8 mouse cellular contexts compared by ENCODE assay signal in genomic region chr17:5886181-5886810, GRCm38 (mm10). TPM values are rescaled to one million over a fixed set of nuclear protein-coding genes. Genes with fewer than 3 reads are reported as not detected.
DNase-seq lines count a peak whose midpoint lies in the region; ATAC-seq and TF ChIP-seq lines count a peak whose summit lies in the region.

No protein-coding gene starts in this region.

- DNase-seq in kidney, adult 2 months = no peak
- DNase-seq in adrenal gland, postnatal 14 days = no peak
- DNase-seq in urinary bladder, postnatal 4 days (ENCODE audit: low spot score in 2 of 2) = no peak
- no peak for DNase-seq in layer of hippocampus, adult 18-20 months (ENCODE audit: low spot score in 2 of 2)

- H3K36me3 ChIP-seq in kidney, embryonic 16.5 days (ENCODE audit: insufficient read depth, low read length) = peaks cover 11% of the 10 kb centered on the region; the same call in 1 of the 2 replicates
- H3K36me3 ChIP-seq in kidney, adult 2 months (ENCODE audit: control insufficient read depth, insufficient read depth, low read length) = no peaks in the 10 kb centered on the region; the same call in 1 of the 2 replicates
- peaks cover 14% of the 10 kb centered on the region for H3K36me3 ChIP-seq in embryonic facial prominence, embryonic 13.5 days
- H3K36me3 ChIP-seq in liver, embryonic 12.5 days = peaks cover 13% of the 10 kb centered on the region

- peaks cover 26% of the 10 kb centered on the region for H3K4me1 ChIP-seq in kidney, embryonic 16.5 days (ENCODE audit: insufficient read depth, low read length)
- H3K4me1 ChIP-seq in kidney, adult 2 months (ENCODE audit: control insufficient read depth, insufficient read depth, low read length) = peaks cover 19% of the 10 kb centered on the region; the same call in 1 of the 2 replicates
- peaks cover 14% of the 10 kb centered on the region for H3K4me1 ChIP-seq in bone marrow, adult 2 months (ENCODE audit: control insufficient read depth, insufficient read depth, low read length)
- H3K4me1 ChIP-seq in embryonic facial prominence, embryonic 13.5 days = peaks cover 18% of the 10 kb centered on the region
- peaks cover 54% of the 10 kb centered on the region for H3K4me1 ChIP-seq in liver, embryonic 12.5 days

- no peak for ATAC-seq in kidney, embryonic 16.5 days (ENCODE audit: low FRiP score, low TSS enrichment)
- no peak for ATAC-seq in embryonic facial prominence, embryonic 13.5 days (ENCODE audit: insufficient number of reproducible peaks, insufficient read depth, low FRiP score, low TSS enrichment, low read depth)
- ATAC-seq in liver, embryonic 12.5 days = no peak

- H3K9ac ChIP-seq in kidney, embryonic 16.5 days (replicated peaks; ENCODE audit: low read length) = no peak overlapping the region
- no peak overlapping the region for H3K9ac ChIP-seq in embryonic facial prominence, embryonic 13.5 days
- no peak overlapping the region for H3K9ac ChIP-seq in liver, embryonic 12.5 days

- H3K4me3 ChIP-seq in kidney, embryonic 16.5 days (ENCODE audit: low read length) = no peak overlapping the region
- no peak overlapping the region for H3K4me3 ChIP-seq in kidney, adult 2 months (ENCODE audit: insufficient read depth, low read depth, low read length)
- no peak overlapping the region for H3K4me3 ChIP-seq in bone marrow, adult 2 months (replicated peaks; ENCODE audit: control insufficient read depth, low read depth, low read length)
- H3K4me3 ChIP-seq in embryonic facial prominence, embryonic 13.5 days = no peak overlapping the region
- H3K4me3 ChIP-seq in liver, embryonic 12.5 days = no peak overlapping the region

- H3K9me3 ChIP-seq in kidney, embryonic 16.5 days (ENCODE audit: low read length) = no peaks in the 10 kb centered on the region
- H3K9me3 ChIP-seq in embryonic facial prominence, embryonic 13.5 days = no peaks in the 10 kb centered on the region
- no peaks in the 10 kb centered on the region for H3K9me3 ChIP-seq in liver, embryonic 12.5 days (replicated peaks)

- no peaks in the 10 kb centered on the region for H3K27me3 ChIP-seq in kidney, embryonic 16.5 days (ENCODE audit: insufficient read depth, low read length)
- no peaks in the 10 kb centered on the region for H3K27me3 ChIP-seq in kidney, adult 2 months (replicated peaks; ENCODE audit: control insufficient read depth, insufficient read depth, low read length)
- H3K27me3 ChIP-seq in embryonic facial prominence, embryonic 13.5 days = no peaks in the 10 kb centered on the region
- H3K27me3 ChIP-seq in liver, embryonic 12.5 days (replicated peaks) = no peaks in the 10 kb centered on the region

- H3K27ac ChIP-seq in kidney, embryonic 16.5 days (ENCODE audit: low read length) = peak overlapping the region; percentile 53
- H3K27ac ChIP-seq in kidney, adult 2 months (ENCODE audit: insufficient read depth, low read depth, low read length) = no peak overlapping the region
- H3K27ac ChIP-seq in bone marrow, adult 2 months (ENCODE audit: control insufficient read depth, insufficient read depth, low read depth, low read length, poor library complexity) = peak overlapping the region; percentile 1
- peak overlapping the region; percentile 18; the same call in 1 of the 2 replicates for H3K27ac ChIP-seq in embryonic facial prominence, embryonic 13.5 days
- H3K27ac ChIP-seq in liver, embryonic 12.5 days = peak overlapping the region; percentile 77

- no peak overlapping the region for H3K4me2 ChIP-seq in kidney, embryonic 16.5 days (replicated peaks; ENCODE audit: low read depth, low read length)
- H3K4me2 ChIP-seq in embryonic facial prominence, embryonic 13.5 days = no peak overlapping the region
- H3K4me2 ChIP-seq in liver, embryonic 12.5 days = peak overlapping the region; percentile 15; the same call in 1 of the 2 replicates

- no peak for TF ChIP-seq CTCF in kidney, adult 2 months (conservative IDR thresholded peaks at IDR 0.05; ENCODE audit: insufficient read depth, insufficient read length, low read depth, low read length)
- no peak for TF ChIP-seq CTCF in bone marrow, adult 2 months (IDR thresholded peaks at IDR 0.05; ENCODE audit: control insufficient read depth, insufficient read depth, low read length)

- 80% methylated on average over 6 of the region's 6 CpGs for WGBS in kidney, embryonic 16.5 days
- 78% methylated on average over 6 of the region's 6 CpGs for WGBS in kidney, adult 2 months
- WGBS in bone marrow, adult 2 months = 51% methylated on average over 6 of the region's 6 CpGs
- WGBS in embryonic facial prominence, embryonic 13.5 days = 75% methylated on average over 6 of the region's 6 CpGs
- WGBS in liver, embryonic 12.5 days (ENCODE audit: insufficient replicate concordance) = 59% methylated on average over 6 of the region's 6 CpGs

- no peak for TF ChIP-seq POLR2A in kidney, adult 2 months (IDR thresholded peaks at IDR 0.05; ENCODE audit: low read depth, low read length)
- no peak for TF ChIP-seq POLR2A in bone marrow, adult 2 months (IDR thresholded peaks at IDR 0.05; ENCODE audit: borderline replicate concordance, control insufficient read depth, low read depth, low read length)

RNA-seq across cellular contexts. Expression of gene Snx9, which starts 45.2 kb away (rescaled TPM):
- 31.9 and 34.0 TPM in 2 replicates for polyA plus RNA-seq in kidney, embryonic 16.5 days (2015; fragmentation: Nextera tagmentation; extraction: Ambion mirVana)
- polyA plus RNA-seq in kidney, adult 2 months (2012; rRNA removed) = 55.3 and 56.6 TPM in 2 replicates
- 7.9 and 16.6 TPM in 2 replicates for polyA plus RNA-seq in bone marrow, adult 2 months (2011; ENCODE audit: insufficient read depth, insufficient read length, low replicate concordance, missing spikeins)
- 22.9 and 23.4 TPM in 2 replicates for polyA plus RNA-seq in embryonic facial prominence, embryonic 13.5 days (2015; fragmentation: Nextera tagmentation; extraction: Ambion mirVana)
- 22.7 and 23.5 TPM in 2 replicates for polyA plus RNA-seq in liver, embryonic 12.5 days (2016; fragmentation: Nextera tagmentation; extraction: Ambion mirVana)
- 48.4 and 49.2 TPM in 2 replicates for total RNA-seq in adrenal gland, postnatal 14 days (2021)
- total RNA-seq in layer of hippocampus, adult 18-20 months (2021) = 10 to 100 TPM; 15.2 to 15.3 TPM

RNA-seq across cellular contexts. Expression of gene Synj2, which starts 54.8 kb away (rescaled TPM):
- polyA plus RNA-seq in kidney, embryonic 16.5 days (2015; fragmentation: Nextera tagmentation; extraction: Ambion mirVana) = 4.0 and 4.3 TPM in 2 replicates
- 1.5 and 1.8 TPM in 2 replicates for polyA plus RNA-seq in kidney, adult 2 months (2012; rRNA removed)
- 0.92 and 3.1 TPM in 2 replicates for polyA plus RNA-seq in bone marrow, adult 2 months (2011; ENCODE audit: insufficient read depth, insufficient read length, low replicate concordance, missing spikeins)
- 2.5 and 2.9 TPM in 2 replicates for polyA plus RNA-seq in embryonic facial prominence, embryonic 13.5 days (2015; fragmentation: Nextera tagmentation; extraction: Ambion mirVana)
- 1.6 and 1.8 TPM in 2 replicates for polyA plus RNA-seq in liver, embryonic 12.5 days (2016; fragmentation: Nextera tagmentation; extraction: Ambion mirVana)
- total RNA-seq in adrenal gland, postnatal 14 days (2021) = 12.4 and 13.3 TPM in 2 replicates
- 10 to 100 TPM; 71.8 to 73.5 TPM for total RNA-seq in layer of hippocampus, adult 18-20 months (2021)
